In genomic region chr8:124052110-124052509, GRCm38 (mm10) we compare ENCODE assay signal across 9 mouse cellular contexts. TPM values are rescaled to one million over a fixed set of nuclear protein-coding genes. Genes with fewer than 3 reads are reported as not detected.
DNase-seq lines count a peak whose midpoint lies in the region; ATAC-seq lines count a peak whose summit lies in the region.
"Had no signal": no experiment of that assay in that cellular context is flagged by ENCODE, and none has a peak within 500 bp of the region (broad histone marks: within the 10 kb centered on the region; RNA-seq: fewer than 3 reads in every experiment).

No protein-coding gene starts in this region.

- no peak overlapping the region for H3K27ac ChIP-seq in hindbrain, embryonic 13.5 days
- H3K27ac ChIP-seq: midbrain, embryonic 12.5 days had no signal

- H3K9me3 ChIP-seq in hindbrain, embryonic 13.5 days: no peaks in the 10 kb centered on the region
- H3K9me3 ChIP-seq: midbrain, embryonic 12.5 days had no signal

- H3K9ac ChIP-seq in hindbrain, embryonic 13.5 days: no peak overlapping the region
- H3K9ac ChIP-seq: midbrain, embryonic 12.5 days had no signal

- H3K4me1 ChIP-seq in hindbrain, embryonic 13.5 days (replicated peaks): no peaks in the 10 kb centered on the region
- H3K4me1 ChIP-seq: midbrain, embryonic 12.5 days had no signal

- peak; percentile 64; the same call in 1 of the 2 replicates for ATAC-seq in frontal cortex, adult (ENCODE audit: low TSS enrichment)
- ATAC-seq in hindbrain, embryonic 13.5 days (ENCODE audit: low FRiP score): peak; percentile 54; the same call in 1 of the 2 replicates

- no peaks in the 10 kb centered on the region for H3K27me3 ChIP-seq in hindbrain, embryonic 13.5 days
- H3K27me3 ChIP-seq: midbrain, embryonic 12.5 days had no signal

- WGBS in hindbrain, embryonic 13.5 days: 17% methylated on average over 3 of the region's 3 CpGs

- H3K4me2 ChIP-seq in hindbrain, embryonic 13.5 days: no peak overlapping the region
- H3K4me2 ChIP-seq: midbrain, embryonic 12.5 days had no signal

- peaks cover 23% of the 10 kb centered on the region for H3K36me3 ChIP-seq in hindbrain, embryonic 13.5 days

- DNase-seq in T-cell, adult 2 months (ENCODE audit: low spot score): peak; percentile 51
- DNase-seq in cerebellum, adult 11-12 months: peak; percentile 53
- peak; percentile 73 to 75 for DNase-seq in layer of hippocampus, postnatal 14 days (ENCODE audit: low spot score in 2 of 2)
- peak; percentile 79 for DNase-seq in lung, postnatal 10 days
- DNase-seq in retina, postnatal 7 days (ENCODE audit: low read depth, low spot score): peak; percentile 53
- DNase-seq in urinary bladder, postnatal 4 days (ENCODE audit: low spot score in 2 of 2): peak; percentile 52 to 74

- H3K4me3 ChIP-seq in hindbrain, embryonic 13.5 days: no peak overlapping the region
- H3K4me3 ChIP-seq: midbrain, embryonic 12.5 days had no signal

RNA-seq across cellular contexts. Expression of gene Urb2, which starts 30.8 kb away (rescaled TPM):
- 3.2 TPM in 2 replicates for polyA plus RNA-seq in hindbrain, embryonic 13.5 days (2015; fragmentation: Nextera tagmentation; extraction: Ambion mirVana)
- total RNA-seq in layer of hippocampus, postnatal 14 days (2021): 10 to 100 TPM; 11.4 to 13.3 TPM

RNA-seq across cellular contexts. Expression of gene Taf5l, which starts 30.9 kb away (rescaled TPM):
- polyA plus RNA-seq in hindbrain, embryonic 13.5 days (2015; fragmentation: Nextera tagmentation; extraction: Ambion mirVana): 23.6 and 24.5 TPM in 2 replicates
- total RNA-seq in layer of hippocampus, postnatal 14 days (2021): 10 to 100 TPM; 19.5 to 21.3 TPM
